Mouse (Mus musculus) retina, postnatal 1 day (tissue): ENCODE measurements around the gene Castor1.

Source experiments
- DNase-seq: peaks from one replicate; pipeline ENCODE4 v3.0.0-alpha.2; 2012

Gene Castor1

DNA sequence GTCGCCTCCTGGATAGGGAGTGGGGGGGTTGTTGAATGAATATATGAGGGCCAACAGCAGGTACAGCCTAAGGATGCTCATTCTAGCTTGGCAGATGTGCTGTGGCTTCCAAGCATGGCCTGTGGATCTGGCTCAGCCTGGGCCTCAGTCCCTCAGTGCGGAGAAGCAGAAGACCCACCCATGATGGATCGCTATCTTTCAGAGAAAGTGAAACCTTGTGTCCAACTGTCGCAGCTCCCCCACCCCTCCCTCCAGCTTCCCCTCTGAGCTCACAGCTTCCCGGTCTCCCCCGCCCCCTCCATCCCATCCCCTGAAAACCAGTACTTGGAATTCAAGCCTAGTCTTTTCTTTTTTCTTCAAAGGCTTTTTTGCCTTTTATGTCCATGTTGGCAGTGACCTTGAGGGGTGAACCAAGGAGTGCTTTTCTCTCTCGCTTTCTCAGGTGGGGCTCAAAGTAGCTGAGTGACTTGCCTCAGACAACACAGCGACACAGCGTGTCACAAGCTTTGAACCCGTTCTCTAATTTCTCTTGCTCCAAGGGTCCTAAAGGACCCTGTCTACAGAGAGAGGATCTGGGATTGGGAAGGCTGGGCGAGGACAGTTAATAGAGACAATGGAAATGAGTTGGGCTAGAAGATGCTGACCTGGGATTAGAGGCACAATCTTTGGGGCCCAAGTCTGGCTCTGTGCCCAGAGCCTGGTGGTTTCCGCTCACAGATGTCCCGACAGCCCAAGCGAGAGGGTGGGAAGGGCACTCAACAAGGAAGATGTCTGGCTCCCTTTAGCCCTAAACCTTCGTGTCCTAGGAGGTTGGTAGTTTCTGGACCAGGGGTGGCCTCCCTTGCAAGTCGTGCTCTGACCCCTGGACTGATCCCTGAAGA, 17.9 kb downstream of the Castor1 start, which contains the start of gene Osm:
Osm (plus strand) TSS at position 756 of the 881 bp plus-strand sequence.
- DNase-seq: no peak

DNA sequence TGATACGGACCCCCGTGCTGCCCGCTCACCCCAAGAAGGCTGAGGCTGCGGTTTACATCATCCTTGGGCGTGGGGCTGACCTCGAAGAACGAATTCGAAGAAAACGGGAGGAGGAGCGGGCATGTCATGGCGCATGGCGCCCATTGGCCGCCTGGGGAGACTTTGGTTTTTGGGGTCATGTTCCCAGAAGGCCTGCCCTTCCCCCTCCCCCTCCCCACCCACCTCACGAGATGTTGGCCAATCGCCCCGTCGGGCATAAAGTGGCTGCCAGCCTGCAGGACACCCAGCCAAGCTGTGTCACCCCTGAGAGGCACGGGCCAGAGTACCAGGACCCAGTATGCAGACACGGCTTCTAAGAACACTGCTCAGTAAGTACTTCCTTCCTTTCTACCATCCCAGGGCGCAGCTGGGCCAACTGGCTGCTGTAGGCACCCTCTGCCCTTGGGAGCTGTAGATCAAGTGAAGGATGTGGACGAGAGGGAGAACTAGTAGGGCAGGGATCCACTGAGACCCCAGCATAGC, 18.6 kb downstream of the Castor1 start:
- DNase-seq: no peak

DNA sequence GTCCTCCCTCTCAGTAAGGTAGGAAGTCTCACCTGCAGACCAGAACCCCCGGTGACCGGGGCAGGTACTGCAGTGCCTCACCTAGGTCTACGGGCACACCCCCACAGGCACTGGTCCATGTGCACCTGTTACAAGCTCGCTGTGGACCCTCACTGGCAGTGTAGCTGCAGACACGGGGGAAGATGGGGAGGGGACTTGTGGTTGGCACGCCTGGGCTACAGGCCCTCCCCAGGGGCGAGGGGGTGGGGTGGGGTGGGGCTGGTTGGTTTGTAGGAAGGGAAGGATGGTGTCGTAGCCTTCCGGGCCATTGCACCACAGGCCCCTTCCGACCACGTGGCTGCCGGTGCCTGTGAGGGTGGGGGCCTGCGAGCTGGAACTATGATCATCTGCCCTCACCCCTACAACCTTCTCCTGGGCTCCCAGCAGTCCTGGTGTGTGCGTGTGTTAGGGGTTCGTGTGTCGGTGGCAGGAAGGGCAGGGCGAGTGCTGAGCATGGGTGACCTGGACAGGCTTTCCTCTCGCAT, 19.4 kb downstream of the Castor1 start:
- no peak for DNase-seq

DNA sequence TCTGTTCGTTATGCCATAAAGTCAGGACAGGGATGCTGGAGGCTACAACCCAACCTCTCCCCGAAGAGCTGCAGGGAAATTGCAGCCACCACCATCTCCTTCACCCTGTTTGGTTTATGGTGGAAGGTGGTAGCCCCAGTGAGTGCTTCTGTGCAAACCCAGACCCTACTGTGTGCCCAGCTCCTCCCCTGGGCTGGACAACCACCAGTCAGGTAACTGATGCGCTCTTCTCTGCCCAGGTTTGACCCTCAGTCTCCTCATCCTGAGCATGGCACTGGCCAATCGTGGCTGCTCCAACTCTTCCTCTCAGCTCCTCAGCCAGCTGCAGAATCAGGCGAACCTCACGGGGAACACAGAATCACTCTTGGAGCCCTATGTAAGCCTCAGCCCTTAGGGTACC, 20.1 kb downstream of the Castor1 start:
- DNase-seq: no peak

DNA sequence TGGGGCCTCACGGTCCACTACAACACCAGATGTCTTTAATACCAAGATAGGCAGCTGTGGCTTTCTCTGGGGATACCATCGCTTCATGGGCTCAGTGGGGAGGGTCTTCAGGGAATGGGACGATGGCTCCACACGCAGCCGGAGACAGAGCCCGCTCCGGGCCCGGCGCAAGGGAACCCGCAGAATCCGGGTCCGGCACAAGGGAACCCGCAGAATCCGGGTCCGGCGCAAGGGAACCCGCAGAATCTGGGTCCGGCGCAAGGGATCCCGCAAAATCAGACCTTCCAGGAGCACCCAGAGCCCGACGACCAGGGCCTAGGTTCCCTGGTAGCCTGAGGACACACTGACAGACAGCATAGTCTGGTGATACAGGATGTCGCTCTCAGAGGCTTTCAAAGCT, 21.7 kb downstream of the Castor1 start:
- DNase-seq: no peak

DNA sequence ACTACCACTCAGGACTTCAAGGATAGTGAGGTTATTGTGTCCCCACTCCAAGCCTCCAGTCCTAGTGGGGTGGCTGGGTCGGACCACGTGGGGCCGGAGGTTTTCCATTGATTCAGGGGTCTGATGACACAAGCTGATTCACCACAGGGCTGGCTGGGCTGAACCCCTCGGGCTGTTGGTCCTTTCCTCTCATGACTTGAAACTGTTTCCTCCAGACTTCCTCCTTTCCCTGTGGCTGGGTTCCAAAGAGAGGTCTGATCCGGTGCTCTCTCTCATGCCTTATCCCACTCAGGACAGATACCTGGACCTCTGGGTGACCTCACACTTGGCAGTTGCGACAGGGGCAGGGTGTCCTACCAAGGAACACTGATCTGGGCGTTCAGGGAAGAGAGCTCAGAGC, 22.1 kb downstream of the Castor1 start:
- no peak for DNase-seq

DNA sequence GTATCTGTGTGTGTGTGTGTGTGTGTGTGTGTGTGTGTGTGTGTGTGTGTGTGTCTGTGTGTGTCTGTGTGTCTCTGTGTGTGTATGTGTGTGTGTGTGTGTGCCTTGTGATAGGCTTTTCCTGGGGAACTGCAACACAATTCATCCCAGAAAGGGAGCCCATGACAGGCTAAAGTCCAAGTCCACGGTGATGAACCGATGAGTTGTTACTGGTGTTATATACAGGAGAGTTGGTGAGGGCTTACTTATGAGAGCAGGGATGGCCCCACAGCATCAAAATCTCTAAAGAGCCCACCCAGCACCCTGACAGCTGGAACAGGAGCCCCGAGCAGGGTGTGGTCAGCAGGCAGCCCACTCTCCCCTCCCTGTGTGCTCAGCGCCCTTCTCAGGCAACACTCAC, 23.2 kb downstream of the Castor1 start:
- no peak for DNase-seq

DNA sequence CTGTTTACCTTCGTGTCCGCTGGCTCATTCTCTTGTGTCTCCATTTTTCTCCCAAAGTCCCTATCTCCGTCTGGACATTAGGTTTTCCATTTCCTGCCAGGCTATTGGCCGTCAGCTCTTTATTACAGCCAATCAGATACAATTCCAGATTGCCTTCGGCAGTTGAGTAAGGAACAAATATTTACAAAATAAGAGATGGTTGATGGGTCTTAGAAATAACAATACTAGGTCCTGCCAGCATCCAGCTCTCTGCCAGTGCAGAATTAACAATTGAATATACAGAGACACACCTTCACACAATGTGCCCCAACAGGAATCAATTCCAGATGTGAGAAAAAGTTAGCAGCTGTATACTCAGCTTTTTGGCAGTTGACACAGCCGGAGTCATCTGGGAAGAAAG, 28.1 kb downstream of the Castor1 start:
- DNase-seq: no peak

DNA sequence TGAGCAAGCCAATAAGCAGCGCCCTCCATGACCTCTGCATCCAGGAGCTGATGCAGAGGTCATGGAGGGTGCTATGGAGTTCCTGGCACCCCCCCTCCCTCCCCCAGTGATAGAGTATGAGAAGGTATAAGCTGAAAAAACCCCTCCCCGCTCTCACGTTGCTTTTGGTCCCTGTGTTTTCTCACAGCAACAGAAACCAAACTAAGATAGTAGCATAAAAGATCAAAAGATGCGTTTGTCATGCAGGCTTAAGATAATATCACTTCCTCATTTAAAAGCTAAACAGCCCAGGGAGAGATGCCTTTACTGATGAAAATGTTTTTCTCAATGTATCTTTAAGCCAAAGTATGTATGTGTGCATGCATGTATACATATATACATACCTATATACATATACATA, 28.6 kb downstream of the Castor1 start:
- no peak for DNase-seq

DNA sequence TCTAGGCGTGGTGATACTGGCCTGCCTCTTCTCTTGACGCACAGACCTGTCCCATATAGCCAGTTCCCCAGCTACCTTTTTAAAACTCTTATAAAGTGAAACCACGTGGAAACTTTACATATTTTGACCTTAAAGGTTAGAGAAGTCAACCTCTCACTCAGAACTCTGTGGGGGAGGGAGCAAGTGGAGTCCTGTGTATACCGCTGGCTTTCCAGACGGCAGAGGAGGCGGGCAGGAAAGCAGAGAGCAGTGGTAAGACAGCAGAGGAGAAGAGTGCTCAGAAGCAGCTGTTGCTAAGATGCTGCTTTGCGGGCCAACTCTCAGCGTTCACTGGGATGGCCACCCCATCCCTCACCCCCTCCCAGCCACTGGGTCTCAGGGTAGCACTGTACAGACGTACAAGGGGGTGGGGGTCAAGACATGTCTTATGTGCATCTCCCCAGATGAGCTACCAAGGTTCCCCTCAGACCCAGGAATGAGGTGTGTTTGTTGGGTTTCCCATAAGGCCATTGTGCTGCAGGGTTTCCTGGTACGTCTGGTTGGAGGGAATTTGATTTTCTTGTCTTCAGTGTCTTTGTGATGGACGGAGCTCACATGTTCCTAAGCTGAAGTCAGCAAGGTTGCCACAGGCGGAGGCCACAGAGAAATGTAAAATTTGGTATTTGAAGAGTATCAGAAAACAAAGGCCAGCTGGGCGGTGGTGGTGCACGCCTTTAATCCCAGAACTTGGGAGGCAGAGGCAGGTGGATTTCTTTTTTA, 29.4 kb downstream of the Castor1 start:
- no peak for DNase-seq

DNA sequence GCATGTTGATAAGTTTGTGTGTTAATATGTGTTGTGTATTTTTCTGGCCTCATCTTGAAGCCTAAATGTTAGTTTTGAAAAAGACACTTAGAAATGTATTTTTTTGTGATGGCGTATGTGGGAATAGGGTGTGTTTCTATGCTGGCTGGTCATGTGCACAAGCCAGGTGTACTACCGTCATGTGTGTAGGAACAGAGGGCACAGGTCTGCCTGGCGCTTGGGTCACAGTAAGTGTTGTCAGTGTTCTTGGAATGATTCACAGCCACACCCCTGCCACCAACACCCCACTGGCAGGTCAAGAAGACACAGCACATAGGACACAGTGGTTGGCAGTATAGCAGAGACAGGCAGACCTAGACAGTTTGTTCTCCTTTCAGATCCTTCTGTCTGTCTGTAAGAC, 31.1 kb downstream of the Castor1 start:
- DNase-seq: no peak

DNA sequence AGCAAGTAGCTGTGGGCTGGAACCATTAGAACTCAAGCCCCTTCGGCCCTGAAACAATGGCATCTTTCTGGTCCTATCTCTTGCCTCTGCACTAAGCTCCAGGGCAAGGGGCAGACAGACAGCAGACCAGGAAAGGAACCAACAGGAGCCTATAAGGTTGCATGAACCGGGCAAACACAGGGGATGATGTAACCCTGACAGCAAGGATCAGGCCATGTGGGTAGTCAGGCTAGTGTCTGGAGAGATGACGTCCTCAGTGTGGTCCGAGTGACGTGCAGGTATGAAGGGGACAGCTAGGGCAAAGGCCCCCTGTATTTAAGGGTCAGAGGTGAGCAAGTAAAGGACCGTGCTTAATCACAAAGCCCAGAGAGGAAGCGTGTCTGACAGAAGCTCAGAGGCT, 32.3 kb downstream of the Castor1 start:
- no peak for DNase-seq

DNA sequence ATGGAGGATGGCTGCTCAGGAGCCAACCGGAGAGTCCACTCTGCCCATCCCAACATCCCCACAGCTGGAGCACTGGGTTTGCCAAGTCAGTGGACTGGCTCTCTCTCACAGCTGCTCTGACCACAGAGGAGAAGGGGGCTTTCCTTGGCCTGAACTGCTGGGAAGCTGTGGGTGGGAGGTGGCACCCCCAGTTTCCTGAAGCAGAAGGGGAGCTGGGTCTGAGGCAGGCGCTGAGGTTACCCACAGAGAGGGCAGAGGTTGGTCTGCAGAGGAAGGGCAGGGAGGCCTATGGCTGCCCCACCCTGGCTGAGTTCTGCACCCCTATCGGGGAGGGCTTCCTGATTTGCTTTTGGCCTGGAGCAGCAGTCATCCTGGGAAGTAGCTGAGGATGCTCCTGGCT, 33.4 kb downstream of the Castor1 start:
- DNase-seq: no peak

DNA sequence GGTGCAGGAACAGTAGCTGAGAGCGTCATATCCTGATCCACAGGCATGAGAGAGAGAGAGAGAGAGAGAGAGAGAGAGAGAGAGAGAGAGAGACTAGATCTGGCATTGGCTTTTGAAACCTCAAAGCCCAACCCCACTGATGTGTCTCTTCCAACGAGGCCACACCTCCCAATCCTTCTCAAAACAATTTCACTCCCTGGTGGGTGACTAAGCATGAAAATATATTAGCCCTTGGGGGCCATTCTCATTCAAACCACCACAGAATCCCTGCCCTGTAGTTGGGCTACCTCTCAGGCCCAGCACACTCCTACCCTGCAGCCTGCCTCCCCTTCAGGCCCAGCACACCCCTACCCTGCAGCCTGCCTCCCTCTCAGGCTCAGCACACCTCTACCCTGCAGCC, 34.9 kb downstream of the Castor1 start:
- DNase-seq: no peak

DNA sequence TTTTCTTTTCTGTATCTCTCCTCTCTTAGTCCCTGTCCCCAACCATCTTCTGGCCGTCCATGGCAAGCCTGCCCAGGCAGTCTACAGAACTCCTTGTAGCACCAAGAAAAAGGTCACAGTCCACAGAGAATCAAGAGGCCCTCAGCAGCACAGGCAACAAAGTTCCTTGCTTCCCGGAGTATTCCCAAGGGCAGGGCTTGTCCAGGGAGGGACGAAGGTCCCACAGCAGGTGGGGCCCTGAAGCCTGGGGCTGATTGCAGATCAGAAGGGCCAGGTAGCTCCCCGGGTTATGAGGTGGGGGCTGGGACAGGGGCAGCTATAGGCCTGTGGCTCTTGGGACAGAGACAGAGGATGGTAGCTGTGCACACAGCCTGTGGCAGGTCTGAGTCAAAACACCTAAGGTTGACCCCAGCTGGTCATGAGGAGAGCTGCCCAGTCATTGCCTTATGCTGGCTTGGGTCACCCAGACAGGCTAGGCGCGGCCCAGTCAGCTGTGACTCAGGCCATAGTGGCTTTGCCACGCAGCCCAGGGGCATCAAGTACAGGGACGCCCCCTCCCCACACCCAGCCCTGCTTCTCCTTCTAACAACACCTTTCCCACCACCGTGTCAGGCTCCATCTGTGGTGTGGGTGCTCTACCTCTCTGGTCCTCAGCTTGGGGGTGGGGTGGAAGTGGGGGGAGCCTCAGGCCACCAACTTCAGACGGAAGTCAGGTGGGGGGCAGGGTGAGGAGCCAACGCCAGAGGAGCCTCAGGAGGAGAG, 39.0 kb downstream of the Castor1 start, which contains the start of gene Lif:
Lif (plus strand) TSS at position 712 of the 762 bp plus-strand sequence.
- DNase-seq: no peak

DNA sequence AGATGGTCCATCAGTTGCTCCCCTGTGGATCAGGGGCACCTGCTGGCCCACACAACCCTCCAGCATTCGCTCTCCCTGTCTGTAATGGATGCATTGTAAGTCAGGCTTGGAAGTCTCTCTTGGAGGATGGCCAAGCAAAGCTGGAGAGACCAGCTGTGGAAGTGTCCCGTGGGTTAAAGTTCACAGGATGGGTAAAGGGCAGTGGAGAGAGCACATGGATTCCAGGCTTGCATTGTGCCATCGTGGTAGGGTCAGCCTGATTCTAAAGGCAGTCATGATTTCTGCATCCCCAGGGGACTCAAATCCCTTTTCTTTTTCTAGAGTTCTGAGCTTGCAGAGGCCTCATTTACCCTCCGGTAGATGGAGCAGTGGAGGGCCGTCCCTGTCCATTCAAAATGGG, 39.7 kb downstream of the Castor1 start:
- no peak for DNase-seq

DNA sequence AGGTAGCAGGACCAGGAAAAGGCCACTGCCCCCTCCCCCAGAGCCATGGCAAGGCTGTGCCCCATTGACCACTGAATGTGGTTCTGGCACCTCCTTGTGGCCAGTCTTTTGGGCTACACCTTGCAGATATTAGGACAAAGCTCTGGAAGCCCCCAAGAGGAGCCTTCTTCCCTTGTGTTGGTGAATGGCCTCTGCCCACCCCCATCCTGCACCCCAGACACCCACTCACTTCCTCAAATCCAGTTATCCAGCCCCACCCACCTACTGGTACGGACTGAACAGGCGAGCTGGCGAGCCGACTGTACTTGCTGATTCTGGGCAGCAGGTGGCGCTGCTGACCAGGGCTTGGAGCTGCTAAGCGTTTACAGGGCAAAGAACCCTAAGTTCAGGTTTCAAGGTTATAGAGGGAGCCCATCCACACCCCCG, 40.6 kb downstream of the Castor1 start:
- peak; percentile 81 for DNase-seq

DNA sequence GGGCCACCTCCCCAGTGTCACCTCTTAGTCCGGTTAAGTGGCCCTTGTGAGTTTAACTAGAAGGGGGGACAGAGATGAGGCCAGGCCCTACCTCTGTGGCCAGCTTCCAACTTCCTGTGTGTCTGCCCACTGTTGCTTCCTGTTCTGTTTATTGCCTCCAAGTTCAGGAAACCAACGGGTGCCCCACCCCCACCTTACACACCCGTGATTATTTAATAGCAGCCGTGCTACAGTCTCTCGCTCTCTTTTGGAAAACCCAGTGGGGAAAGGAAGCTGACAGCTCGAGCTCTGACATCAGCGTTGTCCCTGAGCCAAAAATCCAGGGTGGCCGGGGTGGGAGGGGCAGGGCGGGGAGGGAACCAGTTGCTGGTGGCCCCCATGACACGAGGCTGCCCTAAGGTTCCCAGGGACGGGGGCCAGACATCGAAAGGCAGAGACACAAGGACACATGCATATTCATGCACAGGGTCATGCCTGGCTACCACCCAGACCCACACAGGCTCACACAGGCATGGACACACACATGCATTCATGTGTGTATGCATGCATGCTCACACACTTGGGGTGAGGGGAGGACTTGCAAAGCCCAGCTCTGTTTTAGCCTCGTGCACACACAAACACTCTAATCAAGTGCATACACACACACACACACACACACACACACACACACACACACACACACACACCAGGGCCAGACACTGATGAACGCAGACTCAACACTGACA, 42.6 kb downstream of the Castor1 start:
- peak; percentile 40 for DNase-seq

DNA sequence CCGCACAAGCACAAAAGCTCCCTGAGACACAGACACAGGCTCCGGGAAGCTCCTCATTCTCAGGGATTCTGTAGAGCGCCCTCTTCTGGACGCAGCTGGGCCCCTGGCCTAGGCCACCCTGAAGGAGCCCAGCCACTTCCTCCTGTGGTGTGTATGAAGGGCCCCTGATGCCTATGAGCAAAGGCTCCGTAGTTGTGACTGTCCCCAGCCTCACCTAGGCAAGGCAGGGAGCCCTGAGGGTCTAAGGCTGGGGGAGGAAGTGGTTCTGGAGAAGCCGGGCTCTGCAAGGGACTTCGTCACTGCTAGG, 43.1 kb downstream of the Castor1 start:
- DNase-seq: peak; percentile 71

DNA sequence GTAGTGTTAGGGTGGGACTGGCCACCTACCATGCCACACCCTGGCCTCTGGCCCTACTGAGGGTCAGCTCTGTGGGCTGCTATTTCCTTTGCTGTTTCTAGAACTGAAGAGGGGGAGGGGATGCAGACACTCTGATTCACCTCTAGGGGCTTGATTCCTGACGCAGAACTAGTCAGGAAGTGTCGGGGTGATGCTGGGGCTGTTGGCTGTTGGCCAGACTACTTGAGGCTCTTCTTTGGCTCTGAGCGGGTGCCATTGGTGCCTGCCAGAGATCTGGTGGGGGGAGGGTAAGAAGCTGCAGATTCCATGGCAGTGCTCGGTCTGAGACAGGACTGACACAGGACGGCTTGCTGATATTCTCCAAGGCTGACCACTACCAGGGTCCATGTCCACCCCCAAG, 43.9 kb downstream of the Castor1 start:
- DNase-seq: peak; percentile 78

DNA sequence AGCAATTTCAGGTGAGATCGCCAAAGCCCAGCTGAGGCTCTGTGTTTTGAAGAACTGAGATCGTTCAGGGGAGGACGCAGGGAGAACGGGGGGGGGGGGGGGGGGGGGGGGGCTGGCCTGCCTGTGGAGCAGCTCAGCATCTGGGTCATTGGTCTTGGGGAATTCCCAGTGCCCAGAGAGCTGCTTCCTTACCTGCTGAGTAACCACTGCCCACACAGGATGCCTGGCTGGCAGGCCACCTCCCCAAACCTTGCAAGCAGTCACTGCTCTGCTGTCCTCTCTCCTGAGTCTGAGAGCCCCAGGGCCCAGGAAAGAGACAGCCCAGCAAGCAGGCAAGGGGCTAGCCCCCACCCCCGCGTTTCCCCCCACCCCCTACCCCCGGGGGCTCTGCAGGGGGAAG, 44.8 kb downstream of the Castor1 start:
- DNase-seq: peak; percentile 26

DNA sequence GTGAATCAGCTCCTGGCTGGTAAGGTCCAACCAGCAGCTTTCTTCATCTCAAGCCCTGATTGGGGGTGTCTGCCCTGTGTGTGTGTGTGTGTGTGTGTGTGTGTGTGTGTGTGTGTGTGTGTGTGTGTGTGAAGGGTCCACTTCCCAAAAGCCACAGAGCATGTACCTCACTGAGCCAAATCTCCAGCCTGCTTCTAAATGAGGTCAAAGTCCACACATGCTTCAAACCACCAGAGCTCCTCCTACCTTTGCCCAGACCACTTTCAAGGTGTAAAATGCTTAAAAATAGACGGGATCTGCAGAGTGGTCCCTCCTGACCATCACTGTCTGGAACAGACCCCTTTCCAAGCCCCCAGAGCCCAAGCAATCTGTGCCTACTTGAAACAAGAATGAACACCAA, 45.3 kb downstream of the Castor1 start:
- DNase-seq: no peak
